Mouse (Mus musculus) adrenal gland, postnatal 25 days (tissue): ENCODE measurements around the gene Impg1. TPM values are rescaled to one million over a fixed set of nuclear protein-coding genes. Genes with fewer than 3 reads are reported as not detected.
"Not testable (repeated sequence)": the region's sequence is repeated elsewhere in the genome, so short reads cannot be mapped to it uniquely, and the experiment has no call there.

Experiments used
- DNase-seq: peaks from one replicate; pipeline ENCODE4 v3.0.0; 2021; ENCODE audit warnings: mixed read lengths
- total RNA-seq: library from RNA; stranded (reverse); gene quantifications from 2 replicates; pipeline ENCODE4 v1.2.3, GENCODE M21; 2021

Impg1 gene
- total RNA-seq, 1 experiment from 2014 or later, result not detected

DNA sequence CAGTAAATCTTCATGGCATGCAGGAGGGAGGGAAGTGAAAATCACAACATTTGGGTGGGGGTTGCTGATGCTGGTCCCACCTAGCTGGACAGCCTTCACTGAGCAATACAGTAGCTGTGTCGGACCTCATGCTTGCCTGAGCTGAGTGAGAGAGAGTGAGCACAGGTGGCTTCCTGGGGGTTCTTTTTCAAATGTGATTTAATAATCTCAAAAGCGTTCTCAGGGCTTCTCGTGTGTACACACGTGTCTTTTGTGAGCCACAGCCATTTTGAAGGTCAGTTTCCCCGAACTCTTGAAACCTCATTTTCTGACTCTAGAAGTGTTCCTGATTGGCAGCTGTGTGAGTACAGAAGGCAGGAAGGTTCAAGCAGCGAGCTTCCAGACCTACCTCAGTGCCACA is 122.8 kb downstream of the Impg1 start:
- no peak for DNase-seq

GRCm38 (mm10) chr9:80341756-80342155 is 123.5 kb downstream of the Impg1 start:
- no peak for DNase-seq

DNA sequence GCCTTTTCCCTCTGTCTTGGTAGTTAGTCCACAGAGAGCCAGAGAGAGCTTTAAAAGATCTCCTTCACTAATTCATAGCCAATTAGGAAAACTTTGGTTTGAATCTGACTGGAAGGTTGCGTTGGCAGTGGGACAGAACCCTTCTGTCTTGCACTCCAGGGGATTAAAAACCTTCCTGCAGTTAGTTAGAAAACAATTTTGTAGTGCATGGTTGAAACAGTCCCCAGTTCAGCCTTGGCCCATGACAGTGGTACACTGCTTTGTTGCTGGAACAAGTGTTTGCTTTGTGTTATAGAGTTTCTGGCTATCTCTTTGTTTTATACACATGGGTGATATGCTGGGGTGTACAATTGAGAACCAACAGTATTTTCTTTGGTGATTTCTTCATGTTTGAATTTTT is 124.4 kb downstream of the Impg1 start:
- no peak for DNase-seq

DNA sequence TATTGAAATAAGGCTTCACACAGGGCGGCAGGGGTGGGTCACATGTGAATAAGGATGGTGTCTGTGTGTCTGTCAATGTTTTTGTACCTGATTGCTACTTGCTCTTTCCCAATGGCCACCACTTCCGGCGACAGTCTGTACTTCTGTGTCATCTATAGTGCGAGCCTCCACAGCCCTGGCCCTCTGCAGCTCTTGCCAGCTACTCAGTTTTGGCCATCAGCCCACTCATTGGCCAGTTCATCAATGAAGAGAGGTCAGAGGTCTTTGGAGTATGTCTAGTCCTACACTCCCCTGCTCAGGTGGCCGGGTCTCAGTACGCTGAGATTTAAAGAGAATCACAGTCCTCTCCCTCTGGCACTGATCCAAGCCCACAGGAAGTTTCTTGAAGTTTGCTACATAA is 127.3 kb downstream of the Impg1 start:
- DNase-seq, result no peak

DNA sequence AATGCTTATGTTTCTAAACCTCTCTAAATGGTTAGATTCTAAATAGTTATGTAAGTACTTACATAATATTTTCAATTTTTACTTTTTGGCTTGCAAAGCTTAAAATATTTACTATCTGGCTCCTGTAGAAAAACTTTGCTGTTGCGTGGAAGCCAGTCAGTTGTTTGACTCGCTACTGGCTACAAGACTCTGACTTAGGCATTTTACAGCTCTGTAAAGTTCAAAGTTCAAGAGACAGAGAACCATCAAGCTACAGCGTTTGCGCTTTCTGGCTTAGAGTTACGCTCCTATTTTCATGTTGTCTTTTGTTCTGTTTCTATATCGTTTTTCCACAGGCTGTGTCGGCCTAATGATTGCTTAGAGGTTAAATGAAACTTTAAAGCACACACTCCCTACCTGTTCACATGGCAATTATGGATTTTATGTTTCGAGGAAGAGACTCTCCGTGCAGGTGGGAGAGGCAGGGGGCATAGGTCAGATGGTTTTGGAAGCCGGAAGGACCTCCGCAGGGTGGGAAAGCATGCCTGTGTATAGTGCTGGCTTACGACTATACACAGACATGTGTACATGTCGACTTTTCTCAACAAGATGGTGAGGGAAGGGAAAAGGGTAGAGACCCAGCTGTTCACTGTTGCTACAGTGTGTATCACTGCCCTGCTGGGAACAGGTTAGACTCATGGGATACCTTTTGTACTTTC is 129.5 kb downstream of the Impg1 start:
- no peak for DNase-seq

DNA sequence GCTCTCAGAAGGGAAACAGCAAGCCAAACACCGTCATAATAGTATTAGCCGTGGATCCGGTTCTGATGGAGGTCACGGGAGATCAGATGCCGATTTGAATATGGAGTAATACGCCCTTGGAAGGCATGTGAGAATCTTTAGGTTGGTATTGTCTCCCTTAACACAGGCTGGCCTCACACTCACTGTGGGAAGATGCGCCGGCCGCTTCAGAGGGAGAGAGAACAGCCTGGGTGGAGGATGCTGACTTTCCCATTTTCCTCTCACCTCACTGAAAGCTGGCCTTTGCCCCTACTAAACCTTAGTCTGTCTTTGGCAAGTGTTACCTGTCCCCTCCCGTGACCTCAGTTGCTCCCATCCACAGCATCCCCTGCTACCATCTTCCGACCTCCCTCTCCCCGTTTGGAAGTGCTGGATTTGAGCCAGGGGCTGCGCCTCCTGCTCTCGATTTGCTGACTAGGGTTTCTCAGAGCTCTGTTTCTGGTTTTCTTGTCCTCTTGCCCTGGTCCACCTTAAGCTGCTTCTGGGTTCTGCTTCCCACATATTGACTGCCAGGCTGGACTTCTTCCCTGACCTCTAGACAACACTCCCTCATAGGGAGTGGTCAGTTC is 131.2 kb downstream of the Impg1 start:
- DNase-seq, result no peak

DNA sequence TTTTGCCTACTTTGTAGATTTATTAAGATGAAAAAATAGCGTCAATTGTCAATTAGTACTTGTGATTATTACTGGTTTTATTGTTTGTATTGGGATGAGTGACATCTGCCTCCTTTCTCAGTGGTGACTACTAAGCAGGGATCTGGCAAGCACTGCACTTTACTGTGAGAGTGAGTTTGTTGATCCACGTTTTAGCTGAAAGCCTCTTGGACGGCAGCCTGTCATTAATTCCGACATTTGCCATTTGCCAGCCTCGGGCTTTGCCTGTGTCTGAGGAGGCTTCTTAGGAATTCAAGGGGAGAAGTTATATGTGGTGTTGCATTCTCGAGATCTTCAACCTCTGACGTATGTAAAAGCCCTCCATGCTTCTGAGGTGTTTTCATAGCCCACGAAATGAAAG is 131.8 kb downstream of the Impg1 start:
- no peak for DNase-seq

- DNase-seq, result no peak
Measured at GRCm38 (mm10) chr9:80332153-80332552, 133.1 kb downstream of the Impg1 start.

DNA sequence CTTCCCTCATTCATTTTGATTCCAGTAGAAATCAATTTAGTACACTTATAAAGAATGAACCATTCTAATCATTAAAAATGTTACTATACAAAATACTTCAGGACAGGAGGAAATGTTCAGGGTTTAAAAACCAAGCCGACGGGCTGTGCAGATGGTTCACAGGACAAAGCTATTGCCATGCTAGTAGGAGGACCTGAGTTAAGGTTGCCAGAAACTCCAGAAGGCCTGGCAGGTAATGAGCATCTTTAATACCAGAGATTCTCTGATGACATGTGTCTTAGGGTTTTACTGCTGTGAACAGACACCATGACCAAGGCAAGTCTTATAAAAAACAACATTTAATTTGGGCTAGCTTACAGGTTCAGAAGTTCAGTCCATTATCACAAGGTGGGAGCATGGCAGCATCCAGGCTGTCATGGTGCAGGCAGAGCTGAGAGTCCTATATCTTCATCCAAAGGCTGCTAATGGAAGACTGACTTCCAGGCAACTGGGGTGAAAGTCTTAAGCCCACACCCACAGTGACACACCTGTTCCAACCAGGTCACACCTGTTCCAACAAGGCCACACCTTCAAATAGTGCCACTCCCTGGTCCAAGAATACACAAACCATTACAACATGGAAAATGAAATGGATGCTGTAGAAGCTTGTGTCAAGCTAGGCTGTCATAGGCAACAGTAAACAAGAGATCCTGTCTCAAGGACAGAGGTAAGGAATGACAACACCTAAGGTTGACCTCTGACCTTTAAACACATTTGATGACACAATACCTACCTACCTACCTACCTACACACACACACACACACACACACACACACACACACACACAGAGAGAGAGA is 144.0 kb downstream of the Impg1 start:
- not testable (repeated sequence) for DNase-seq

- no peak for DNase-seq
Measured at GRCm38 (mm10) chr9:80318027-80318426, 147.3 kb downstream of the Impg1 start.

DNA sequence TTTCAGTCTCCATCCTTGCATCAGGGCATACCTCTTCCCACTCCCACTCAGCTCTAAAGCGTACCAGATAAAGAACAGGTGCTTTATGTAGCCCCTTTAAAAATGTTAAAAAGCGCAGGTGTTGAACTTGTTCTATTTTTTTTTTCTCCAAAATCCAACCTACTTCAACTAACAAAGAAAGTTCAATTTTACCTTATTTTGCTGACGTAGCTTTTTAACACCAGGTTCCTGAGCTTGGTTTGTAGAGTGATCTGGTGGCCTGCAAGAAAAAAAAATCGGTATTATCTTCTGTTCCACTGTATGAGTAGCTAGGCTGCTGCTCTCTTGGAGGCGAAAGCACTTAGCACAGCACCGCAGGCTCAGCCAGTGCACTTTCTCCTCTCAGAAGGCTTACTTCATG is 149.4 kb downstream of the Impg1 start:
- no peak for DNase-seq

DNA sequence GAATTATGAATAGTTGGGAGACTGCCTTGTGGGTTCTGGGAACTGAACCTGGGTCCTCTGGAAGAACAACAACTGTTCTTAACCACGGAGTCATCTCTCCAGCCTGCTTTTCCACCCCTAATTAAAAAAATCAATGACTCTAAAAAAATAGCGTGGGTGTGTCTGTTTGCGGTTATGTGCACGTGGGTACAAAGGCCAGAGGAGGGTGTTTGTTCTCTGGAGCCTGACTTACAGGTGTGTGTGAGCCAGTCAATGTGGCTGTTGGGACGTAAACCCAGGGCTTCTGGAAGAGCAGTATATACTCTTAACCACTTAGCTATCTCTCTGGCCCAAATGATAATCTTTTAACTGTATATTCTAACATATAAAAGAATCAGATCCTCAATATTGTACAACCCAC is 151.7 kb downstream of the Impg1 start:
- DNase-seq, result no peak

DNA sequence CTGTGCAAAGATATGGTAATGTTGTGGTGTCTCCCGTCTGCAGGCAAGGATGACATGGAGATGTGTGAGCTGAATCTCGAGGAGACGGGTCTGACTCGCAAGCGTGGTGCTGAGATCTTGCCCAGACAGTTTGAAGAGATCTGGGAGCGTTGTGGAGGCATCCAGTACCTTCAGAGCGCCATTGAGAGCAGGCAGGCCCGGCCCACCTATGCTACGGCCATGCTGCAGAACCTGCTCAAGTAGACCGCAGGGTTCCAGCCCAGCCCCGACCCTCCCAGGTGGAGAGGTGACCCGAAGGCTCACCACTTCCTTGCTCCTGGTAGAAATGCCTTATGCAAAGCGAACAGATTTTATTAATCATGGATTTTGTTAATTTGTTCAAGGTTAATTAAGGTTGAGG is 157.7 kb downstream of the Impg1 start:
- DNase-seq, result no peak

- DNase-seq, result no peak
Measured at GRCm38 (mm10) chr9:80306853-80307252, 158.4 kb downstream of the Impg1 start.

- DNase-seq, result no peak
Measured at GRCm38 (mm10) chr9:80306390-80306789, 158.9 kb downstream of the Impg1 start.

GRCm38 (mm10) chr9:80303518-80303917 is 161.8 kb downstream of the Impg1 start:
- DNase-seq, result no peak

GRCm38 (mm10) chr9:80299031-80299430 is 166.2 kb downstream of the Impg1 start:
- DNase-seq, result no peak

DNA sequence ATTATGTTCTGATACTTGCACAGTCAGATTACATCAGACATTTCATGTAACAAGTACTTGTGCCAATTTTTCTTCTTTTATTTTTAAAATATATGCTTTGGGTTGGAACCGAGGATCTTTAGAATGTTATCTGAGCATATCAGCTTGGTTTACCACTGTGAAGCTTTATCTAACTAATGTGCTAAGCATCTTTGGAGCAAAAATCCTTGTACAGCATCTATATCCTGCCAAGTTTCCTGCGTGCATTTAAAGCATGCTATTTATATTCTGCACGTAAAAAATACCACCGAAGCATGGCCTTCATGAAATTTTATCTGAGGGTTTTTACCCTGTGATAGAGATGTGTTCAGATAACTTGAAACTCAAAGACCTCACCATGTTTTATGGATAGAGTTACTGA is 169.2 kb downstream of the Impg1 start:
- no peak for DNase-seq

GRCm38 (mm10) chr9:80293056-80293584 is 172.2 kb downstream of the Impg1 start:
- no peak for DNase-seq

- DNase-seq, result no peak
Measured at GRCm38 (mm10) chr9:80286845-80287244, 178.4 kb downstream of the Impg1 start.

DNA sequence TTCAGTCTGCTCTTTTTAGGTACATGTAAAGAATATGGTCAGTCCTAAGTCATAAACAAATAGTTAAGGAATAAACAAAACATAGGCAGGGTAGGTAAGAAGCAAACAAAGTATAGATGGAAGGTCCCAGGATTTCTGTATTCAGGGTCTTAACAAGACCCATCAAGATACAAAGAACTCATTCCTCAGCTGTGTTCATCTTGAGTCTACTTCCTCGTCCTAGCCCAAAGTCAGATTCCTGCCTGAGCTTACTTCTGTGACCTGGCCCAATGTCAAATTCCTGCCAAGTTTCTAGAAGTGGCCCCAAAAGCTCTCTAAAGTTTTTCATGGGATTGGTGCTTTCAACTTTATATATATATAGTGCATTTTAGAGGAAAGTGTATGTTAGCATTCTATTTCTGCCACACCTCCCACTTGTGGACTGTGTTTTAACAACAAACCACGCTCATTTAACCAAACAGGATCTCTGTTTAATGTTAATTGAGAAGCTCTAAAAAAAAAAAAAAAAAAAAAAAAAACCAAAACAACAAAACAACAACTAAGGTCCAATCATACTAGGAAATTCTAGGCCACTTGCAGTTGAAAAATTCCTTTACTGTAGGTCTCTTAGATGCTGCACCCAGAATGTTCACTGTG is 180.6 kb downstream of the Impg1 start:
- DNase-seq, result no peak

DNA sequence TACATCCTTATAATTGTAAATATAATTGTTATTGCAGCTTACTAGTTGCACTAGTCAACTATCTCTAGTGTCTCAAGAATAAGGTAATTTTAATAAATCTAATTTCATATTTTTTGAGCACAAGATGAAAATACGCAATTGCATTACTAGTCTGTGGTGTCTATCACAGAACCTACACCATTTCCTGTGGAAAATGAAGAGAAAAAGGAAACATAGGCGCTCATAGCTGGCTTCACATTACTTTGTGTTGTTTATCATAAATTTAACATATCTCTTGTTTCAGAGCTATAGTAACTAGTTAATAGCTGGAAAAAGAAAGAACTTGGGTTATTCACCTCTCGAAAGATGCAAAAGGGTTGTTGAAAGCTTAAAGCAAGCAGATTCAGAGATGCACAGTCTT is 182.9 kb downstream of the Impg1 start:
- DNase-seq, result no peak

- DNase-seq, result no peak
Measured at GRCm38 (mm10) chr9:80280724-80281123, 184.6 kb downstream of the Impg1 start.
